Mouse (Mus musculus) liver, embryonic 11.5 days (tissue): ENCODE measurements around the gene H1foo. TPM values are rescaled to one million over a fixed set of nuclear protein-coding genes. Genes with fewer than 3 reads are reported as not detected.

Source experiments
- ATAC-seq: fragments of 200-750 bp; cut with Nextera tagmentation; replicated peaks from 2 replicates; pipeline ENCODE4 v1.8.0; 2017; ENCODE audit warnings: moderate number of reproducible peaks, mild to moderate bottlenecking, moderate TSS enrichment, moderate library complexity; ENCODE audit not compliant: low FRiP score
- DNase-seq: peaks from one replicate; pipeline ENCODE4 v3.0.0-alpha.2; 2017; ENCODE audit warnings: low spot score
- H3K27ac ChIP-seq: fragments of 300-500 bp; sonication (generic); 2 replicates; pipeline ENCODE4 v1.5.1; 2014; ENCODE audit warnings: mild to moderate bottlenecking, low read depth, low read length, control low read depth
- H3K27me3 ChIP-seq: fragments of 300-500 bp; sonication (generic); replicated peaks from 2 replicates; pipeline ENCODE4 v1.6.1; 2014; ENCODE audit warnings: low read length, mixed read lengths; ENCODE audit not compliant: control insufficient read depth, insufficient read depth
- H3K36me3 ChIP-seq: fragments of 300-500 bp; sonication (generic); 2 replicates; pipeline ENCODE4 v1.6.1; 2014; ENCODE audit warnings: mild to moderate bottlenecking, low read length, moderate library complexity, mixed read lengths; ENCODE audit not compliant: control insufficient read depth, insufficient read depth
- H3K4me1 ChIP-seq: fragments of 300-500 bp; sonication (generic); replicated peaks from 2 replicates; pipeline ENCODE4 v1.6.1; 2014; ENCODE audit warnings: low read length, mixed read lengths; ENCODE audit not compliant: control insufficient read depth, insufficient read depth
- H3K4me2 ChIP-seq: fragments of 300-500 bp; sonication (generic); 2 replicates; pipeline ENCODE4 v1.6.1; 2014; ENCODE audit warnings: mild to moderate bottlenecking, control low read depth, moderate library complexity
- H3K4me3 ChIP-seq: fragments of 300-500 bp; sonication (generic); 2 replicates; pipeline ENCODE4 v1.5.1; 2014; ENCODE audit warnings: low read depth, low read length, control low read depth
- H3K9ac ChIP-seq: fragments of 300-500 bp; sonication (generic); 2 replicates; pipeline ENCODE4 v1.6.1; 2014; ENCODE audit warnings: low read depth, low read length, control low read depth
- H3K9me3 ChIP-seq: fragments of 300-500 bp; sonication (generic); 2 replicates; pipeline ENCODE4 v1.6.1; 2016; ENCODE audit warnings: low read length, inconsistent platforms, mixed read lengths; ENCODE audit not compliant: control insufficient read depth
- WGBS: fragments of 180-500 bp; shearing (Covaris S2); extraction: QIAGEN DNeasy Blood & Tissue Kit; methylation state at CpG from one replicate; pipeline ENCODE4 v1.1.7; 2014; 5-methylcytosine and 5-hydroxymethylcytosine counted together
- polyA plus RNA-seq: library from polyadenylated mRNA; unstranded; fragments of >200 nt; fragmentation: Nextera tagmentation; extraction: Ambion mirVana; gene quantifications from 2 replicates; pipeline ENCODE4 v1.2.1, GENCODE M21; 2014

H1foo gene
- polyA plus RNA-seq, 1 experiment from 2014 or later, result not detected

- Histone ChIP-seq H3K36me3 (no peaks in the 10 kb centered on the region), H3K27me3 (no peaks in the 10 kb centered on the region), H3K4me1 (peaks cover 3% of the 10 kb centered on the region; the same call in 1 of the 2 replicates), H3K4me2 (no peak overlapping the region), H3K9ac (no peak overlapping the region), H3K27ac (no peak overlapping the region), H3K9me3 (no peaks in the 10 kb centered on the region), H3K4me3 (no peak overlapping the region)
- WGBS, result 67% methylated on average over 8 of the region's 8 CpGs
- DNase-seq, result no peak
- ATAC-seq, result no peak
These were observed 33.9 kb downstream of the H1foo start for GRCm38 (mm10) chr6:115978596-115978995.

- H3K4me2 ChIP-seq, result no peak overlapping the region
- H3K27ac ChIP-seq, result no peak overlapping the region
- H3K27me3 ChIP-seq, result no peaks in the 10 kb centered on the region; the same call in 1 of the 2 replicates
- WGBS, result 69% methylated on average over 7 of the region's 7 CpGs
- ATAC-seq, result no peak
- H3K9me3 ChIP-seq, result no peaks in the 10 kb centered on the region
- no peak overlapping the region for H3K9ac ChIP-seq
- no peak overlapping the region for H3K4me3 ChIP-seq
- no peak for DNase-seq
- H3K36me3 ChIP-seq, result no peaks in the 10 kb centered on the region
- H3K4me1 ChIP-seq, result peaks cover 21% of the 10 kb centered on the region
These were observed 38.2 kb downstream of the H1foo start for GRCm38 (mm10) chr6:115982889-115983288.

- ATAC-seq, result no peak
- Histone ChIP-seq H3K9me3 (no peaks in the 10 kb centered on the region), H3K36me3 (no peaks in the 10 kb centered on the region), H3K4me1 (peaks cover 21% of the 10 kb centered on the region), H3K4me2 (no peak overlapping the region), H3K4me3 (no peak overlapping the region), H3K27ac (no peak overlapping the region), H3K27me3 (no peaks in the 10 kb centered on the region; the same call in 1 of the 2 replicates), H3K9ac (no peak overlapping the region)
- no peak for DNase-seq
- WGBS, result 75% methylated on average over 12 of the region's 12 CpGs
These were observed 38.7 kb downstream of the H1foo start for GRCm38 (mm10) chr6:115983306-115984038.

GRCm38 (mm10) chr6:115984580-115984979, 39.8 kb downstream of the H1foo start:
- 83% methylated on average over 7 of the region's 7 CpGs for WGBS
- H3K27ac ChIP-seq, result no peak overlapping the region
- DNase-seq (no peak), ATAC-seq (no peak)
- H3K4me2 ChIP-seq, result no peak overlapping the region
- no peaks in the 10 kb centered on the region for H3K9me3 ChIP-seq
- H3K4me1 ChIP-seq, result peaks cover 26% of the 10 kb centered on the region
- H3K36me3 ChIP-seq, result no peaks in the 10 kb centered on the region
- H3K9ac ChIP-seq, result no peak overlapping the region
- no peaks in the 10 kb centered on the region; the same call in 1 of the 2 replicates for H3K27me3 ChIP-seq
- no peak overlapping the region for H3K4me3 ChIP-seq

- no peaks in the 10 kb centered on the region for H3K9me3 ChIP-seq
- WGBS, result 53% methylated on average over 9 of the region's 9 CpGs
- H3K4me2 ChIP-seq, result no peak overlapping the region
- H3K9ac ChIP-seq, result no peak overlapping the region
- DNase-seq (no peak), ATAC-seq (no peak)
- H3K4me1 ChIP-seq, result peaks cover 26% of the 10 kb centered on the region
- no peaks in the 10 kb centered on the region for H3K36me3 ChIP-seq
- no peaks in the 10 kb centered on the region; the same call in 1 of the 2 replicates for H3K27me3 ChIP-seq
- no peak overlapping the region for H3K4me3 ChIP-seq
- H3K27ac ChIP-seq, result no peak overlapping the region
These were observed 40.9 kb downstream of the H1foo start for GRCm38 (mm10) chr6:115985622-115986021.

GRCm38 (mm10) chr6:115986472-115987095, 41.8 kb downstream of the H1foo start:
- Histone ChIP-seq H3K4me1 (peaks cover 32% of the 10 kb centered on the region), H3K27me3 (peaks cover 7% of the 10 kb centered on the region), H3K4me3 (no peak overlapping the region), H3K36me3 (no peaks in the 10 kb centered on the region), H3K9ac (no peak overlapping the region), H3K9me3 (no peaks in the 10 kb centered on the region), H3K27ac (no peak overlapping the region), H3K4me2 (no peak overlapping the region)
- DNase-seq (no peak), ATAC-seq (0 out of 2 replicates have a peak, but pooled peaks have one; percentile 8)
- 61% methylated on average over 12 of the region's 12 CpGs for WGBS

GRCm38 (mm10) chr6:115987096-115987747, 42.5 kb downstream of the H1foo start:
- H3K9ac ChIP-seq, result no peak overlapping the region

GRCm38 (mm10) chr6:115989032-115989431, 44.3 kb downstream of the H1foo start:
- 68% methylated on average over 5 of the region's 5 CpGs for WGBS
- no peaks in the 10 kb centered on the region for H3K9me3 ChIP-seq
- no peak overlapping the region for H3K9ac ChIP-seq
- peak overlapping the region; percentile 98 for H3K4me2 ChIP-seq
- no peak overlapping the region for H3K4me3 ChIP-seq
- H3K27ac ChIP-seq, result no peak overlapping the region
- no peak for ATAC-seq
- H3K36me3 ChIP-seq, result 0 out of 2 replicates have a peak, but pooled peaks cover 2% of the 10 kb centered on the region
- peaks cover 45% of the 10 kb centered on the region for H3K4me1 ChIP-seq
- no peak for DNase-seq
- peaks cover 32% of the 10 kb centered on the region for H3K27me3 ChIP-seq

More at GRCm38 (mm10) chr6:115987096-115987747, 42.5 kb downstream of the H1foo start:
- Histone ChIP-seq H3K4me1 (peaks cover 35% of the 10 kb centered on the region), H3K27ac (no peak overlapping the region), H3K4me2 (no peak overlapping the region; the same call in 1 of the 2 replicates), H3K27me3 (peaks cover 14% of the 10 kb centered on the region), H3K36me3 (no peaks in the 10 kb centered on the region), H3K4me3 (no peak overlapping the region), H3K9me3 (no peaks in the 10 kb centered on the region)
- 61% methylated on average over 9 of the region's 9 CpGs for WGBS
- no peak for DNase-seq
- ATAC-seq, result no peak
